Mouse (Mus musculus) limb, embryonic 12.5 days (tissue): ENCODE measurements around the gene Cds1. TPM values are rescaled to one million over a fixed set of nuclear protein-coding genes. Genes with fewer than 3 reads are reported as not detected.
A peak's percentile ranks its signal among the peaks of the same experiment; 100 is the strongest.

ENCODE experiments used
- ATAC-seq: fragments of 200-750 bp; cut with Nextera tagmentation; 2 replicates; pipeline ENCODE4 v1.8.0; 2017; ENCODE audit warnings: low read depth, moderate TSS enrichment; ENCODE audit not compliant: insufficient number of reproducible peaks, insufficient read depth, low FRiP score, low TSS enrichment
- H3K27ac ChIP-seq: fragments of 300-500 bp; sonication (generic); 2 replicates; pipeline ENCODE4 v1.5.1; 2016; ENCODE audit warnings: mild to moderate bottlenecking, moderate library complexity
- H3K27me3 ChIP-seq: fragments of 300-500 bp; sonication (generic); 2 replicates; pipeline ENCODE4 v1.6.1; 2016; ENCODE audit warnings: mild to moderate bottlenecking, moderate library complexity
- H3K36me3 ChIP-seq: fragments of 300-500 bp; sonication (generic); 2 replicates; pipeline ENCODE4 v1.6.1; 2016; ENCODE audit warnings: mild to moderate bottlenecking, moderate library complexity
- H3K4me1 ChIP-seq: fragments of 300-500 bp; sonication (generic); replicated peaks from 2 replicates; pipeline ENCODE4 v1.6.1; 2016
- H3K4me2 ChIP-seq: fragments of 300-500 bp; sonication (generic); 2 replicates; pipeline ENCODE4 v1.6.1; 2016; ENCODE audit warnings: mild to moderate bottlenecking, moderate library complexity
- H3K4me3 ChIP-seq: fragments of 300-500 bp; sonication (generic); replicated peaks from 2 replicates; pipeline ENCODE4 v1.5.1; 2016; ENCODE audit warnings: mild to moderate bottlenecking
- H3K9ac ChIP-seq: fragments of 300-500 bp; sonication (generic); replicated peaks from 2 replicates; pipeline ENCODE4 v1.6.1; 2016; ENCODE audit warnings: mild to moderate bottlenecking, moderate library complexity
- H3K9me3 ChIP-seq: fragments of 300-500 bp; sonication (generic); 2 replicates; pipeline ENCODE4 v1.6.1; 2016; ENCODE audit warnings: mild to moderate bottlenecking, moderate library complexity
- WGBS: fragments of 180-500 bp; shearing (Covaris S2); methylation state at CpG from one replicate; pipeline ENCODE4 v1.1.7; 2016; 5-methylcytosine and 5-hydroxymethylcytosine counted together
- polyA plus RNA-seq: library from polyadenylated mRNA; unstranded; fragments of >200 nt; fragmentation: Nextera tagmentation; extraction: Ambion mirVana; gene quantifications from 2 replicates; pipeline ENCODE4 v1.2.1, GENCODE M21; 2016

Cds1 gene
- 0.92 and 1.6 TPM in 2 replicates for polyA plus RNA-seq

GRCm38 (mm10) chr5:101764554-101765347, at the start of gene Cds1:
Gene Cds1, plus strand, starts transcription at chr5:101765130.
- H3K9ac ChIP-seq, result peak within 1 kb of the TSS; percentile 67
- peaks cover 9% of the 10 kb centered on the region for H3K4me1 ChIP-seq
- peaks cover 76% of the 10 kb centered on the region for H3K27me3 ChIP-seq
- peak; percentile 80 for ATAC-seq
- H3K4me3 ChIP-seq, result peak within 1 kb of the TSS; percentile 72
- no peaks in the 10 kb centered on the region for H3K36me3 ChIP-seq
- peak within 1 kb of the TSS; percentile 100 for H3K4me2 ChIP-seq
- no peak within 1 kb of the TSS for H3K27ac ChIP-seq
- 1% methylated on average over 89 of the region's 91 CpGs for WGBS
- H3K9me3 ChIP-seq, result no peaks in the 10 kb centered on the region

GRCm38 (mm10) chr5:101724216-101724615, 40.7 kb upstream of the Cds1 start:
- peaks cover 8% of the 10 kb centered on the region; the same call in 1 of the 2 replicates for H3K4me1 ChIP-seq

GRCm38 (mm10) chr5:101724756-101725155, 40.2 kb upstream of the Cds1 start:
- ATAC-seq, result no peak
- Histone ChIP-seq H3K9me3 (no peaks in the 10 kb centered on the region), H3K27ac (no peak overlapping the region), H3K4me2 (no peak overlapping the region), H3K9ac (no peak overlapping the region), H3K36me3 (no peaks in the 10 kb centered on the region), H3K27me3 (no peaks in the 10 kb centered on the region), H3K4me3 (no peak overlapping the region), H3K4me1 (peaks cover 8% of the 10 kb centered on the region; the same call in 1 of the 2 replicates)
- WGBS, result 91% methylated on average over 16 of the region's 16 CpGs

More at GRCm38 (mm10) chr5:101724216-101724615, 40.7 kb upstream of the Cds1 start:
- Histone ChIP-seq H3K36me3 (no peaks in the 10 kb centered on the region), H3K4me2 (no peak overlapping the region), H3K9ac (no peak overlapping the region), H3K27ac (no peak overlapping the region), H3K4me3 (no peak overlapping the region), H3K27me3 (no peaks in the 10 kb centered on the region), H3K9me3 (no peaks in the 10 kb centered on the region)
- ATAC-seq, result no peak
- 84% methylated on average over 9 of the region's 9 CpGs for WGBS

- H3K4me1 ChIP-seq, result peaks cover 4% of the 10 kb centered on the region; the same call in 1 of the 2 replicates
- H3K27ac ChIP-seq, result no peak overlapping the region
- ATAC-seq, result no peak
- no peaks in the 10 kb centered on the region for H3K36me3 ChIP-seq
- H3K4me3 ChIP-seq, result no peak overlapping the region
- 84% methylated on average over 8 of the region's 8 CpGs for WGBS
- no peaks in the 10 kb centered on the region for H3K9me3 ChIP-seq
- no peaks in the 10 kb centered on the region for H3K27me3 ChIP-seq
- no peak overlapping the region for H3K4me2 ChIP-seq
- H3K9ac ChIP-seq, result no peak overlapping the region
Observed at GRCm38 (mm10) chr5:101725703-101726102, 39.2 kb upstream of the Cds1 start.

GRCm38 (mm10) chr5:101726371-101726770, 38.6 kb upstream of the Cds1 start:
- Histone ChIP-seq H3K9me3 (no peaks in the 10 kb centered on the region), H3K4me2 (no peak overlapping the region), H3K36me3 (no peaks in the 10 kb centered on the region), H3K27ac (no peak overlapping the region), H3K9ac (no peak overlapping the region), H3K27me3 (no peaks in the 10 kb centered on the region), H3K4me3 (no peak overlapping the region), H3K4me1 (no peaks in the 10 kb centered on the region)
- no peak for ATAC-seq
- WGBS, result 83% methylated on average over 6 of the region's 6 CpGs

- ATAC-seq, result no peak
- H3K4me2 ChIP-seq, result no peak overlapping the region
- H3K36me3 ChIP-seq, result no peaks in the 10 kb centered on the region
- no peaks in the 10 kb centered on the region for H3K27me3 ChIP-seq
- no peaks in the 10 kb centered on the region for H3K4me1 ChIP-seq
- no peak overlapping the region for H3K27ac ChIP-seq
- no peak overlapping the region for H3K4me3 ChIP-seq
- WGBS, result 70% methylated on average over 8 of the region's 8 CpGs
- no peak overlapping the region for H3K9ac ChIP-seq
- H3K9me3 ChIP-seq, result no peaks in the 10 kb centered on the region
Observed at GRCm38 (mm10) chr5:101728304-101728905, 36.5 kb upstream of the Cds1 start.

GRCm38 (mm10) chr5:101737341-101737740, 27.6 kb upstream of the Cds1 start:
- Histone ChIP-seq H3K9ac (no peak overlapping the region), H3K9me3 (no peaks in the 10 kb centered on the region), H3K27me3 (no peaks in the 10 kb centered on the region), H3K27ac (no peak overlapping the region), H3K4me3 (no peak overlapping the region), H3K36me3 (no peaks in the 10 kb centered on the region), H3K4me2 (no peak overlapping the region), H3K4me1 (no peaks in the 10 kb centered on the region)
- WGBS, result 82% methylated on average over 3 of the region's 3 CpGs
- no peak for ATAC-seq

GRCm38 (mm10) chr5:101740471-101741223, 24.3 kb upstream of the Cds1 start:
- H3K27ac ChIP-seq, result no peak overlapping the region
- no peaks in the 10 kb centered on the region for H3K4me1 ChIP-seq
- H3K36me3 ChIP-seq, result no peaks in the 10 kb centered on the region
- no peaks in the 10 kb centered on the region for H3K27me3 ChIP-seq
- 0 out of 2 replicates have a peak, but pooled peaks cover 4% of the 10 kb centered on the region for H3K9me3 ChIP-seq
- H3K9ac ChIP-seq, result no peak overlapping the region
- no peak overlapping the region for H3K4me2 ChIP-seq
- no peak overlapping the region for H3K4me3 ChIP-seq
- ATAC-seq, result no peak
- WGBS, result 81% methylated on average over 16 of the region's 16 CpGs

- no peak for ATAC-seq
- 80% methylated on average over 4 of the region's 4 CpGs for WGBS
- H3K4me2 ChIP-seq, result no peak overlapping the region
- H3K27ac ChIP-seq, result no peak overlapping the region
- H3K9ac ChIP-seq, result no peak overlapping the region
- H3K36me3 ChIP-seq, result no peaks in the 10 kb centered on the region
- 0 out of 2 replicates have a peak, but pooled peaks cover 4% of the 10 kb centered on the region for H3K9me3 ChIP-seq
- H3K4me1 ChIP-seq, result no peaks in the 10 kb centered on the region
- H3K27me3 ChIP-seq, result no peaks in the 10 kb centered on the region
- H3K4me3 ChIP-seq, result no peak overlapping the region
Observed at GRCm38 (mm10) chr5:101741224-101741591, 23.7 kb upstream of the Cds1 start.

- Histone ChIP-seq H3K4me1 (no peaks in the 10 kb centered on the region), H3K9me3 (0 out of 2 replicates have a peak, but pooled peaks cover 4% of the 10 kb centered on the region), H3K9ac (no peak overlapping the region), H3K4me2 (no peak overlapping the region), H3K36me3 (no peaks in the 10 kb centered on the region), H3K27ac (no peak overlapping the region), H3K4me3 (no peak overlapping the region), H3K27me3 (no peaks in the 10 kb centered on the region)
- 87% methylated on average over 2 of the region's 2 CpGs for WGBS
- no peak for ATAC-seq
Observed at GRCm38 (mm10) chr5:101742014-101742413, 22.9 kb upstream of the Cds1 start.

GRCm38 (mm10) chr5:101742425-101742824, 22.5 kb upstream of the Cds1 start:
- Histone ChIP-seq H3K27ac (no peak overlapping the region), H3K27me3 (no peaks in the 10 kb centered on the region), H3K9me3 (0 out of 2 replicates have a peak, but pooled peaks cover 4% of the 10 kb centered on the region), H3K4me2 (no peak overlapping the region), H3K4me1 (no peaks in the 10 kb centered on the region), H3K9ac (no peak overlapping the region), H3K36me3 (no peaks in the 10 kb centered on the region), H3K4me3 (no peak overlapping the region)
- ATAC-seq, result no peak
- WGBS, result 86% methylated on average over 8 of the region's 8 CpGs
